Mouse (Mus musculus): ENCODE results near the gene Cyp27b1.

Gene Cyp27b1

DNA sequence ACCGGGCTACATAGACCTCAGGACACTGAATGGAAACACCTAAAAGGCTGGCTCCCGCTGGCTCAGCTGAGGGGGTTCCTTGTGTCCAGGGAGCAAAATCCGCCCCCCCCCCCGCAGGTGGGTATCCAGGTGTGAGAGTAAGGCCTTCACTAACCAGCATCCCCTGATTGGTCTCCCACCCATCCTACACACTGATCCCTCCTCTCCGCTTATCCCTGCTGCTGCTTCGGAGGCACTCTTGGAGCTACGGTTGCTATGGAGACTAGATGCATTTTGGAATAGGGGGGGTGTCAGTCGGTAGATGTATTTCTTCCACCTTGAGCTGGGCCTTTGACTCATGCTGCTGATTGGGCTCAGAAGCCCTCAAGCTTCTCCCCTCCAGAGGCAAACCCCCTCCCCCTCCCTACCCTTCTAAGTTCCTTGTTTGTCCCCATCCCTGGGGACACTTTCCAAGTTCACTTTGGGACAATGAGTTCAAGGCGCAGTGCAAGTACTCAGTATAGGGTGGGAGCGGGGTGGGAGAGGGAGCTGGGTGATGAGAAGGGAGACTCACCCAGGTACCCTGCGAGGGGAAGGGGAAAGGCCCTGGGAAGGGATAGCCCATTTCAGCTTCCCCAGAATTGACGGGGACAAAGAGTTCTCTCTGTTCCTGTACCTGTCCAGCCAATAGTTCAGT is 30.1 kb downstream of the Cyp27b1 start:
- Histone ChIP-seq H3K9me3 (ENCODE audit: low read length) (no peaks in the 10 kb centered on the region), H3K4me1 (replicated peaks; ENCODE audit: low read depth, low read length) (peaks cover 52% of the 10 kb centered on the region), H3K4me3 (replicated peaks; ENCODE audit: low read length) (peak overlapping the region; percentile 41; the same call in 1 of the 2 replicates), H3K36me3 (ENCODE audit: insufficient read depth, low read length) (no peaks in the 10 kb centered on the region), H3K27me3 (ENCODE audit: insufficient read depth, low read length) (peaks cover 82% of the 10 kb centered on the region)
- TF ChIP-seq NANOG (IDR thresholded peaks at IDR 0.05; ENCODE audit: borderline replicate concordance, low read length) (no peak), CTCF (conservative IDR thresholded peaks at IDR 0.05; ENCODE audit: low read length) (no peak), POU5F1 (IDR thresholded peaks at IDR 0.05; ENCODE audit: borderline replicate concordance, low read length) (no peak)

DNA sequence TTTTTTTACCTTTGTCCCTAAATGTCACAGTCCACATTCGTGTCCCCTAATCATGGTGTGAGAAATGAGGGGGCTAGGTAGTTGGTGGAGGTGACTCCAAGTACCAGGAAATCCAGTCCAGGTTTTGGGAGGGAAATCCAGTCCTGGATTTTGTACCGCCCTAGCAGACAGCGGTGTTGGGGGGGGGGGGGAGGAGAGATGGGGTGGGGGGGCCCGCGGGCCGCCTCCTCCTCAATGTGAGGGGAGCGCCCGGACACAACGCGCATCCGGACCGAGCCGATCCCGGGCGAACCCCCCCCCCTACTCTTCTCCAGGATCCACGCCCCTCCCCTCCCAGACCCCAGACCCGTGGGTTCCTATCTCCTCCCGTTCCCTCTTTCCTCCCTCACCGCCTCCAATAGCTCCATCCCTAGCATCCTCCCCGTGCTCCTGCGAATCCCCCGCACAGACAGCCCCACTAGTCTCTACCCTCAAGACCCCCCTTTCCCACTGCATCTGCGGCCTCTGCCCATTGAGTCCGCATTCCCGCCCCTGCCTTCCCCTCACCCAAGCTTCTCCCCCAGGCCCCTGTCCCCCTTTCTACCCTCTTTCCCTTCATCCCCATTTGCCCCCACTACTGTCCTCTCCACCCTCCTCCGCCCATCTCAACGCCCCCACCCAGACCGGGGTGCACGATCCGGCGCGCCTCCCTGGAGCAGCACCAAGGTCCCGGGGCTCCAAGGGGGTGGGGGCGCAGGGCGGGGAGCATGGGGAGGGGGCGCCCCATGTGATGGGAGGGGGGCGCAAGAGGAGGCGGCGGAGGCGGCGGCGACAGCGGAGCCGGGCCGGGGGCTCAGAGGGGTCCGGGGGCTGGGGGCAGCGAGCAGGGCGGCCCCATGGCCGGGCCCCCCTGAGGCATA is 30.9 kb downstream of the Cyp27b1 start:
- Histone ChIP-seq H3K36me3 (ENCODE audit: insufficient read depth, low read length) (no peaks in the 10 kb centered on the region), H3K4me3 (replicated peaks; ENCODE audit: low read length) (peak overlapping the region; percentile 77)
- TF ChIP-seq CTCF (conservative IDR thresholded peaks at IDR 0.05; ENCODE audit: low read length) (no peak), NANOG (IDR thresholded peaks at IDR 0.05; ENCODE audit: borderline replicate concordance, low read length) (no peak), POU5F1 (IDR thresholded peaks at IDR 0.05; ENCODE audit: borderline replicate concordance, low read length) (no peak)

DNA sequence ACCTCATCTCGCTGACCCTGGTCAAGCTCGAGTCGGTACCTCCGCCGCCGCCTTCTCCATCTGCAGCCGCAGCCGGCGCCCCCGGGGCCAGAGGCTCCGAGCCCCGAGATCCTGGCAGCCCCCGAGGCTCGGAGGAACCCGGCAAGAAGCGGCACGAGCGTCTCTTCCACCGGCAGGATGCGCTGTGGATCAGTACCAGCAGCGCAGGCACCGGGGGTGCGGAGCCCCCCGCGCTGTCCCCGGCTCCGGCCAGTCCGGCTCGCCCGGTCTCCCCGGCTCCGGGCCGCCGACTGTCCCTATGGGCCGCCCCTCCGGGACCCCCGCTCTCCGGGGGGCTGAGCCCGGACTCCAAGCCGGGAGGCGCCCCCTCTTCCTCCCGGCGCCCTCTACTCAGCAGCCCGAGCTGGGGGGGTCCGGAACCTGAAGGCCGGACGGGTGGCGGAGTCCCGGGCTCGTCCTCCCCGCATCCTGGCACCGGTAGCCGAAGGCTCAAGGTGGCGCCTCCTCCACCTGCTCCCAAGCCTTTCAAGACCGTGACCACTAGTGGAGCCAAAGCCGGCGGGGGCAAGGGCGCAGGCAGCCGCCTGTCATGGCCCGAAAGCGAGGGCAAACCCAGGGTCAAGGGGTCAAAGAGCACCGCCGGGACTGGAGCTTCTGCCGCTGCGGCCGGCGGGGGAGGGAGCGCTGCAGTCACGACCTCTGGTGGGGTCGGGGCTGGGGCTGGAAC is 31.8 kb downstream of the Cyp27b1 start:
- H3K27me3 ChIP-seq (ENCODE audit: insufficient read depth, low read length) = peaks cover 91% of the 10 kb centered on the region
- no peak for TF ChIP-seq CTCF (conservative IDR thresholded peaks at IDR 0.05; ENCODE audit: low read length)
- TF ChIP-seq POU5F1 (IDR thresholded peaks at IDR 0.05; ENCODE audit: borderline replicate concordance, low read length) = no peak
- TF ChIP-seq NANOG (IDR thresholded peaks at IDR 0.05; ENCODE audit: borderline replicate concordance, low read length) = no peak
- no peaks in the 10 kb centered on the region for H3K36me3 ChIP-seq (ENCODE audit: insufficient read depth, low read length)
- peaks cover 52% of the 10 kb centered on the region for H3K4me1 ChIP-seq (replicated peaks; ENCODE audit: low read depth, low read length)
- peak overlapping the region; percentile 77 for H3K4me3 ChIP-seq (replicated peaks; ENCODE audit: low read length)
- no peaks in the 10 kb centered on the region for H3K9me3 ChIP-seq (ENCODE audit: low read length)

More for the DNA sequence above, 30.9 kb downstream of the Cyp27b1 start:
- Histone ChIP-seq H3K9me3 (ENCODE audit: low read length) (no peaks in the 10 kb centered on the region), H3K27me3 (ENCODE audit: insufficient read depth, low read length) (peaks cover 90% of the 10 kb centered on the region), H3K4me1 (replicated peaks; ENCODE audit: low read depth, low read length) (peaks cover 52% of the 10 kb centered on the region)

DNA sequence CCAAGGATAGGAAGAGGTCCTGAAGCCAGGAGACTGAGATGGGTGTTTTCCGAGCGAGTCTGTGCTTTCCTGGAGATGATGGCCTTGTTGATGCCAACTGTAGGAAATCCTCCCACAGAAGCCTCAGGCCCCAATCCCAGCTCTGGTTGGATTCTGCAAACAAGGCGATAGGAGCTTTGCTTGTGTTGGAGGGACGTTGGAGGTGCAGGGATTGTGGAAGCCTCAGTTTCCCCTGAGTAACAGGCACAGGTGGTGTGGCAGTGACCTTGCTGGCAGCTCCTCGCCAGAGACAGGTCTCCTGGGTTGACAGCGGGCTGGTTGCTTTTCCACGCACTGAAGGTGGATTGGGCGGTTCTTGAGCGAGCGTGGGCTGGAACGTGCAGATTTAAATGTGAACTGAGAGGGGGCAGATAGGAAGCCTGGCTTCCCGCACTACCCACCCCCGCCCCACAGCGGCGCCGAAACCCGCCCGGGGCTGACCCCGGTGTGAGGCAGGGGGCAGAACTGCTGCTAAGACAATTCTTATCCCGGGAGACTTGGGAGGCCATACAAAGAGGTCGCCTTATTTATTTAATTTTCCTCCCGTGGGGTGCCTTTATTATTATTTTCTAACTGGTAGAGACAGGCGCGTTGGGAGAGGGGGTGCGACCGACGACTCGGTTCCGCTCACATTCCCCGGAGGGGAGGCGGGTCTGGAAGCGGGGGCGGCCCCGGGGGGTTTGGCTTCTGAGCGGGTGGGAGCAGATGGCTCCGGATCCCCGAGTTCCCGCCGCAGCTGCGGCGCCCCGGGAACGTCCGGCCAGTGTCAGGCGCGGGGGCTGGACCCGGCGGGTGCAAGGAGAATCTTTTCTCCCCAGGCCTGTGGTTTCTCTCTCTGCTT is 33.1 kb downstream of the Cyp27b1 start:
- Histone ChIP-seq H3K4me1 (replicated peaks; ENCODE audit: low read depth, low read length) (peaks cover 44% of the 10 kb centered on the region), H3K9me3 (ENCODE audit: low read length) (no peaks in the 10 kb centered on the region), H3K36me3 (ENCODE audit: insufficient read depth, low read length) (no peaks in the 10 kb centered on the region), H3K27me3 (ENCODE audit: insufficient read depth, low read length) (peaks cover 86% of the 10 kb centered on the region), H3K4me3 (replicated peaks; ENCODE audit: low read length) (peak overlapping the region; percentile 77)
- TF ChIP-seq NANOG (IDR thresholded peaks at IDR 0.05; ENCODE audit: borderline replicate concordance, low read length) = no peak
- TF ChIP-seq POU5F1 (IDR thresholded peaks at IDR 0.05; ENCODE audit: borderline replicate concordance, low read length) = no peak
- no peak for TF ChIP-seq CTCF (conservative IDR thresholded peaks at IDR 0.05; ENCODE audit: low read length)

DNA sequence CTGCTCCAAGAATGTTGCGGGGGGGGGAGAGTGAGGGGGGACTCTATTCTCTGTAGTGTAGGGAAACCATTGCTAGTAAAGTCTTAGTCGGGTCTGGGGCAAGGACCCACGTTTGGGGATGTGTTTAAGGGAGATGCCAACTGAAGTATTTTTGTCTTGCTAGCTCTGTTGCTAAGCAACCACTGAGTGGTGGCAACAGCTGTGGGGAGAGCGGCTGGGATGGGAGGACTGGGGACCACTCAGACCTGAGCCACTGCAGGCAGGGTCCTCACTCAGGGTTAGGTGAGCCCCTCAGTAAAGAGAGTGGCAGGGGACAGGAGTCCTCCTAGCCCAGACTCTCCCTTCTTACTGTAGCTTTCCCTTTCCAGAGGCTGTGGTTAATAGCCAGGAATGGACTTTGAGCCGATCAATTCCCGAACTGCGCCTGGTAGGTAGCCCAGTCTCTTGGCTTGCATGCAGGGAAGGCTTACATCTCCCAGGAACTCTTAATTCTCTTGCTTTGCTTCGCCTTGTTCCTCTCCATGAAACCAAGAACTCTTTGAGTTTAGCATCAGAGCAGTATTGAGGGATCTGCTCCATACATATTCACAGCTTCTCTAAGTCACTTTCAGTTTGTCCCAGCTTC is 34.1 kb downstream of the Cyp27b1 start:
- Histone ChIP-seq H3K36me3 (ENCODE audit: insufficient read depth, low read length) (no peaks in the 10 kb centered on the region), H3K27me3 (ENCODE audit: insufficient read depth, low read length) (peaks cover 86% of the 10 kb centered on the region), H3K4me1 (replicated peaks; ENCODE audit: low read depth, low read length) (peaks cover 43% of the 10 kb centered on the region), H3K4me3 (replicated peaks; ENCODE audit: low read length) (peak overlapping the region; percentile 77), H3K9me3 (ENCODE audit: low read length) (no peaks in the 10 kb centered on the region)
- no peak for TF ChIP-seq NANOG (IDR thresholded peaks at IDR 0.05; ENCODE audit: borderline replicate concordance, low read length)
- TF ChIP-seq CTCF (conservative IDR thresholded peaks at IDR 0.05; ENCODE audit: low read length) = no peak
- no peak for TF ChIP-seq POU5F1 (IDR thresholded peaks at IDR 0.05; ENCODE audit: borderline replicate concordance, low read length)

DNA sequence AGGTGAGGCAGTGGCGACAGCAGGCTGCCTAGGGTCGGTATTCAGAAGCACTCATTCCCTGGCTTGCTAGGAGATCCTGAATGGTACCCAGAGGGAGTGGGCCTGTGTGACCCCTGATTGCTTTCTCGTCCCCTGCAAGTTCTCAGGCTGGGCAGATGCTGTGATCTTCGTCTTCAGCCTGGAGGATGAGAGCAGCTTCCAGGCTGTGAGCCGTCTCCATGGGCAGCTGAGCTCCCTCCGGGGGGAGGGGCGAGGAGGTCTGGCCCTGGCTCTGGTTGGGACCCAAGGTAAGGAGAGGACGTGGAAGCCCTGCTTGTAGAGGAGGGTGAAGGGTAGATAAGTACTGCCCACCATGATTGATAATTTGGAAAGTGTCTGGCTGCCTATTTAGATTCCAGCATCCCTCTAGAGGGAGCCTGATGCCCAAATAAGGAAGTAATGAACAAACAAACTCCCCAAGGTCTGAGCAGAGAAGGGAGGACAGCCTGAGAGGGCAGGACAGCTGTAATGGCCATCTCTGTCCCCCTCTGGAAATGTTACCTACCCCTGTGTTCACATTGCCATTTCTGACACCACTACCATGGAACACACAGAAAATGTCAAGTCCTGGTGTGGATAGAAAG is 35.4 kb downstream of the Cyp27b1 start:
- H3K4me3 ChIP-seq (replicated peaks; ENCODE audit: low read length) = no peak overlapping the region
- H3K27me3 ChIP-seq (ENCODE audit: insufficient read depth, low read length) = peaks cover 86% of the 10 kb centered on the region
- H3K36me3 ChIP-seq (ENCODE audit: insufficient read depth, low read length) = no peaks in the 10 kb centered on the region
- no peaks in the 10 kb centered on the region for H3K9me3 ChIP-seq (ENCODE audit: low read length)
- H3K4me1 ChIP-seq (replicated peaks; ENCODE audit: low read depth, low read length) = peaks cover 30% of the 10 kb centered on the region
- TF ChIP-seq CTCF (conservative IDR thresholded peaks at IDR 0.05; ENCODE audit: low read length) (no peak), NANOG (IDR thresholded peaks at IDR 0.05; ENCODE audit: borderline replicate concordance, low read length) (no peak), POU5F1 (IDR thresholded peaks at IDR 0.05; ENCODE audit: borderline replicate concordance, low read length) (no peak)

DNA sequence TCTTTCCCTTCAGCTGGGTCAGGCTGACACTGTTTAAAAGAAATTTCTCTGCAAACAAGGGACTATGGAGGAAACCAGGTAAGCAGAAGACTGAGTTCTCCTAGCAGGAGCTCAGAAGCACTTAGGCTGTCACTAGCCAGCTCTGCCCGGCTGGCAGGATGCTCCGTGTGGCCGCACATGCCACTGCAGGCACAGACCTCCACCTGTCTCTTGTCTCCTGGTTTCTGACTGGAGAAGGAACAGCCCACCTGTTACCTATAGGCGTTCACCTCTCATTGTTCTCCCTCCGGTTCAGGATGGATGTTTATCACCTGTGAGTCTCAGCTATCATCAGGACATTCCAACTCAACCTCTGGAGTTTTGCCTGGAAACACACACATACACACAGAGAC is 35.9 kb downstream of the Cyp27b1 start:
- peaks cover 28% of the 10 kb centered on the region for H3K4me1 ChIP-seq (replicated peaks; ENCODE audit: low read depth, low read length)
- no peak overlapping the region for H3K4me3 ChIP-seq (replicated peaks; ENCODE audit: low read length)
- H3K36me3 ChIP-seq (ENCODE audit: insufficient read depth, low read length) = no peaks in the 10 kb centered on the region
- peaks cover 87% of the 10 kb centered on the region for H3K27me3 ChIP-seq (ENCODE audit: insufficient read depth, low read length)
- H3K9me3 ChIP-seq (ENCODE audit: low read length) = no peaks in the 10 kb centered on the region
- TF ChIP-seq NANOG (IDR thresholded peaks at IDR 0.05; ENCODE audit: borderline replicate concordance, low read length) = no peak
- TF ChIP-seq CTCF (conservative IDR thresholded peaks at IDR 0.05; ENCODE audit: low read length) = no peak
- TF ChIP-seq POU5F1 (IDR thresholded peaks at IDR 0.05; ENCODE audit: borderline replicate concordance, low read length) = no peak

Data from E14TG2a.4 (cell line).